In genomic region chr5:105561926-105562325, GRCm38 (mm10) we compare ENCODE assay signal across 16 mouse cellular contexts. TPM values are rescaled to one million over a fixed set of nuclear protein-coding genes. Genes with fewer than 3 reads are reported as not detected.
DNase-seq lines count a peak whose midpoint lies in the region; ATAC-seq and TF ChIP-seq lines count a peak whose summit lies in the region.
"Had no signal": no experiment of that assay in that cellular context is flagged by ENCODE, and none has a peak within 500 bp of the region (broad histone marks: within the 10 kb centered on the region; RNA-seq: fewer than 3 reads in every experiment).

No protein-coding gene starts in this region.

- H3K27ac ChIP-seq in forebrain, postnatal 0 days (ENCODE audit: low read depth, low read length), result no peak overlapping the region
- H3K27ac ChIP-seq in forebrain, embryonic 14.5 days (ENCODE audit: low read depth, low read length), result no peak overlapping the region
- peak overlapping the region; percentile 58 for H3K27ac ChIP-seq in liver, embryonic 12.5 days
- no peak overlapping the region for H3K27ac ChIP-seq in liver, postnatal 0 days (ENCODE audit: low read depth)
- H3K27ac ChIP-seq: forebrain, embryonic 15.5 days; hindbrain, postnatal 0 days; kidney, embryonic 15.5 days; limb, embryonic 12.5 days had no signal

- DNase-seq in forebrain, postnatal 0 days, result peak; percentile 18
- DNase-seq in forebrain, embryonic 14.5 days (ENCODE audit: low spot score), result no peak
- peak; percentile 39 for DNase-seq in heart, postnatal 4 days
- DNase-seq in heart, adult 11 months, result no peak
- no peak for DNase-seq in liver, postnatal 0 days
- DNase-seq in NIH3T3 (ENCODE audit: low read depth), result peak; percentile 44
- no peak for DNase-seq in urinary bladder, postnatal 4 days (ENCODE audit: low spot score in 2 of 2)
- DNase-seq: B cell, adult 2 months; cerebellum, adult 9-10 months; gastrocnemius, postnatal 14 days; thymus, adult 2 months had no signal

- no peaks in the 10 kb centered on the region for H3K27me3 ChIP-seq in forebrain, postnatal 0 days (ENCODE audit: insufficient read depth, low read length)
- H3K27me3 ChIP-seq in forebrain, embryonic 14.5 days (replicated peaks; ENCODE audit: control insufficient read depth, insufficient read depth, low read length), result no peaks in the 10 kb centered on the region
- no peaks in the 10 kb centered on the region for H3K27me3 ChIP-seq in liver, embryonic 12.5 days (replicated peaks)
- no peaks in the 10 kb centered on the region for H3K27me3 ChIP-seq in liver, postnatal 0 days (ENCODE audit: insufficient read depth, low read length)
- H3K27me3 ChIP-seq: forebrain, embryonic 15.5 days; kidney, embryonic 15.5 days; limb, embryonic 12.5 days had no signal

- H3K4me2 ChIP-seq in forebrain, postnatal 0 days (ENCODE audit: low read depth), result no peak overlapping the region
- H3K4me2 ChIP-seq in forebrain, embryonic 14.5 days (ENCODE audit: low read length), result no peak overlapping the region
- H3K4me2 ChIP-seq in liver, embryonic 12.5 days, result no peak overlapping the region
- H3K4me2 ChIP-seq in liver, postnatal 0 days (ENCODE audit: low read depth, low read length), result no peak overlapping the region
- H3K4me2 ChIP-seq: forebrain, embryonic 15.5 days; kidney, embryonic 15.5 days; limb, embryonic 12.5 days had no signal

- H3K9ac ChIP-seq in forebrain, postnatal 0 days, result no peak overlapping the region
- no peak overlapping the region for H3K9ac ChIP-seq in forebrain, embryonic 14.5 days (ENCODE audit: low read length)
- no peak overlapping the region; the same call in 1 of the 2 replicates for H3K9ac ChIP-seq in liver, embryonic 12.5 days
- no peak overlapping the region for H3K9ac ChIP-seq in liver, postnatal 0 days (replicated peaks)
- H3K9ac ChIP-seq: forebrain, embryonic 15.5 days; kidney, embryonic 15.5 days; limb, embryonic 12.5 days had no signal

- no peak for ATAC-seq in forebrain, postnatal 0 days
- no peak for ATAC-seq in forebrain, embryonic 14.5 days
- ATAC-seq in liver, embryonic 12.5 days, result no peak
- no peak for ATAC-seq in liver, postnatal 0 days
- ATAC-seq: forebrain, embryonic 15.5 days; hindbrain, postnatal 0 days had no signal

- H3K4me3 ChIP-seq in forebrain, postnatal 0 days (ENCODE audit: low read depth, low read length), result no peak overlapping the region
- H3K4me3 ChIP-seq in forebrain, embryonic 14.5 days (ENCODE audit: low read depth, low read length), result no peak overlapping the region
- no peak overlapping the region for H3K4me3 ChIP-seq in liver, embryonic 12.5 days
- no peak overlapping the region for H3K4me3 ChIP-seq in liver, postnatal 0 days (ENCODE audit: low read depth, low read length)
- H3K4me3 ChIP-seq: forebrain, embryonic 15.5 days; kidney, embryonic 15.5 days; limb, embryonic 12.5 days had no signal

- no peaks in the 10 kb centered on the region for H3K9me3 ChIP-seq in forebrain, postnatal 0 days (ENCODE audit: low read length)
- no peaks in the 10 kb centered on the region for H3K9me3 ChIP-seq in forebrain, embryonic 14.5 days (replicated peaks; ENCODE audit: control insufficient read depth, low read length)
- H3K9me3 ChIP-seq in liver, embryonic 12.5 days (replicated peaks), result no peaks in the 10 kb centered on the region
- no peaks in the 10 kb centered on the region for H3K9me3 ChIP-seq in liver, postnatal 0 days (ENCODE audit: low read length)
- H3K9me3 ChIP-seq: forebrain, embryonic 15.5 days; kidney, embryonic 15.5 days; limb, embryonic 12.5 days had no signal

- no peaks in the 10 kb centered on the region for H3K36me3 ChIP-seq in forebrain, postnatal 0 days (ENCODE audit: insufficient read depth)
- H3K36me3 ChIP-seq in forebrain, embryonic 14.5 days (ENCODE audit: control insufficient read depth, insufficient read depth, low read length), result no peaks in the 10 kb centered on the region
- peaks cover 32% of the 10 kb centered on the region for H3K36me3 ChIP-seq in liver, embryonic 12.5 days
- 0 out of 2 replicates have a peak, but pooled peaks cover 2% of the 10 kb centered on the region for H3K36me3 ChIP-seq in liver, postnatal 0 days (replicated peaks; ENCODE audit: insufficient read depth, low read length)
- H3K36me3 ChIP-seq: forebrain, embryonic 15.5 days had no signal

- no peak for TF ChIP-seq CTCF in forebrain, postnatal 0 days (IDR thresholded peaks at IDR 0.05; ENCODE audit: low read depth)
- TF ChIP-seq CTCF in liver, postnatal 0 days (IDR thresholded peaks at IDR 0.05; ENCODE audit: low read depth), result no peak

- no peaks in the 10 kb centered on the region for H3K4me1 ChIP-seq in forebrain, postnatal 0 days (ENCODE audit: insufficient read depth)
- peaks cover 3% of the 10 kb centered on the region; the same call in 1 of the 2 replicates for H3K4me1 ChIP-seq in forebrain, embryonic 14.5 days (ENCODE audit: control insufficient read depth, insufficient read depth, low read length)
- H3K4me1 ChIP-seq in liver, embryonic 12.5 days, result peaks cover 44% of the 10 kb centered on the region
- H3K4me1 ChIP-seq in liver, postnatal 0 days (ENCODE audit: insufficient read depth), result peaks cover 19% of the 10 kb centered on the region
- H3K4me1 ChIP-seq: kidney, embryonic 15.5 days had no signal

- TF ChIP-seq EP300 in liver, postnatal 0 days (IDR thresholded peaks at IDR 0.05; ENCODE audit: low read depth), result no peak

RNA-seq across cellular contexts. Expression of gene Lrrc8c, which starts 42.7 kb away (rescaled TPM):
- 6.2 and 6.9 TPM in 2 replicates for total RNA-seq in forebrain, postnatal 0 days (2014; rRNA removed)
- polyA plus RNA-seq in forebrain, postnatal 0 days (2015; fragmentation: Nextera tagmentation; extraction: Ambion mirVana), result 10.0 and 11.5 TPM in 2 replicates
- 8.6 and 10.2 TPM in 2 replicates for polyA plus RNA-seq in forebrain, embryonic 14.5 days (2014; fragmentation: Nextera tagmentation; extraction: Ambion mirVana)
- 10 to 100 TPM; 46.3 to 51.6 TPM for total RNA-seq in heart, postnatal 4 days (2021)
- polyA plus RNA-seq in liver, embryonic 12.5 days (2016; fragmentation: Nextera tagmentation; extraction: Ambion mirVana), result 23.0 and 23.9 TPM in 2 replicates
- polyA plus RNA-seq in liver, postnatal 0 days (2015; fragmentation: Nextera tagmentation; extraction: Ambion mirVana), result 8.3 and 9.8 TPM in 2 replicates

Comparison
In these comparisons a context has a peak if more than half of its experiments do, and no peak if none do; other contexts are left out.
1. DNase-seq: peak in forebrain, postnatal 0 days (single experiment), heart, postnatal 4 days (single experiment) and NIH3T3 (single experiment); none in forebrain, embryonic 14.5 days (single experiment), heart, adult 11 months (single experiment), liver, postnatal 0 days (single experiment) and urinary bladder, postnatal 4 days (0 of 2).